Mouse (Mus musculus) liver, embryonic 16.5 days (tissue): ENCODE data around the gene Fgr. TPM values are rescaled to one million over a fixed set of nuclear protein-coding genes. Genes with fewer than 3 reads are reported as not detected.
A peak's percentile ranks its signal among the peaks of the same experiment; 100 is the strongest.

Source experiments
- ATAC-seq: fragments of 200-750 bp; cut with Nextera tagmentation; 2 replicates; pipeline ENCODE4 v1.8.0; 2017; ENCODE audit warnings: low read depth, mild to moderate bottlenecking, moderate number of reproducible peaks, moderate library complexity
- H3K27ac ChIP-seq: fragments of 300-500 bp; sonication (generic); 2 replicates; pipeline ENCODE4 v1.5.1; 2014; ENCODE audit warnings: mild to moderate bottlenecking, low read length
- H3K27me3 ChIP-seq: fragments of 300-500 bp; sonication (generic); 2 replicates; pipeline ENCODE4 v1.6.1; 2014; ENCODE audit warnings: low read depth, low read length, mixed read lengths; ENCODE audit not compliant: control insufficient read depth, insufficient read depth
- H3K36me3 ChIP-seq: fragments of 300-500 bp; sonication (generic); 2 replicates; pipeline ENCODE4 v1.6.1; 2014; ENCODE audit warnings: mild to moderate bottlenecking; ENCODE audit not compliant: control insufficient read depth, insufficient read depth
- H3K4me1 ChIP-seq: fragments of 300-500 bp; sonication (generic); 2 replicates; pipeline ENCODE4 v1.6.1; 2014; ENCODE audit warnings: low read depth, low read length, mixed read lengths; ENCODE audit not compliant: control insufficient read depth
- H3K4me2 ChIP-seq: fragments of 300-500 bp; sonication (generic); 2 replicates; pipeline ENCODE4 v1.6.1; 2014; ENCODE audit warnings: low read depth, low read length, mixed read lengths
- H3K4me3 ChIP-seq: fragments of 300-500 bp; sonication (generic); 2 replicates; pipeline ENCODE4 v1.5.1; 2014; ENCODE audit warnings: low read depth, mild to moderate bottlenecking, low read length
- H3K9ac ChIP-seq: fragments of 300-500 bp; sonication (generic); 2 replicates; pipeline ENCODE4 v1.6.1; 2014; ENCODE audit warnings: low read depth, low read length
- H3K9me3 ChIP-seq: fragments of 300-500 bp; sonication (generic); replicated peaks from 2 replicates; pipeline ENCODE4 v1.6.1; 2016; ENCODE audit warnings: low read length; ENCODE audit not compliant: control insufficient read depth
- WGBS: fragments of 180-500 bp; shearing (Covaris S2); extraction: QIAGEN DNeasy Blood & Tissue Kit; methylation state at CpG from one replicate; pipeline ENCODE4 v1.1.7; 2014; ENCODE audit not compliant: insufficient replicate concordance; 5-methylcytosine and 5-hydroxymethylcytosine counted together
- polyA plus RNA-seq: library from polyadenylated mRNA; unstranded; fragments of >200 nt; fragmentation: Nextera tagmentation; extraction: Ambion mirVana; gene quantifications from 2 replicates; pipeline ENCODE4 v1.2.1, GENCODE M21; 2015

Gene Fgr
- polyA plus RNA-seq, 1 experiment from 2014 or later = 3.2 TPM

DNA sequence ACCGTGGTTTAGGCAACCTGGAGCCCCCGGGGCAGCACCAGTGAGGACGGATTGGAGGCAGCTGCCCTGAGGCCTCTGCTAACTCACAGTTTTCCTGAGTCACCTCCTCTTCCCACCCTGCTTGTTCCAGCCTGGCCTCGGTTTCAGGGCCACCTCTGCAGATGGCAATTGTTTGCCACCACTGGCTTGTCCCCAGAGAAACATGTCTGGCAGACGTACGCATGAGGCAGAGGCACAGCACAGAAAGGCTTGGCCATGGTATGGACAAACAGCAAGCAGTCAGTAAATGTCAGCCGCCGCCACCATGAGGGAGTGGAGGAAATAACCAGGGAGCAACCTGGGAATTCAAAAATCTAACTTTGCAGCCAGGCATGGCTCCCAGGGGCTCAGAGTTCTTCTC lies 30.8 kb upstream of the Fgr start:
- H3K9ac ChIP-seq = no peak overlapping the region
- 0 out of 2 replicates have a peak, but pooled peaks cover 4% of the 10 kb centered on the region for H3K27me3 ChIP-seq
- H3K4me3 ChIP-seq = no peak overlapping the region
- 61% methylated on average over 8 of the region's 8 CpGs for WGBS
- no peaks in the 10 kb centered on the region for H3K36me3 ChIP-seq
- no peak overlapping the region for H3K4me2 ChIP-seq
- H3K4me1 ChIP-seq = peaks cover 13% of the 10 kb centered on the region
- no peaks in the 10 kb centered on the region for H3K9me3 ChIP-seq
- ATAC-seq = no peak
- H3K27ac ChIP-seq = no peak overlapping the region

DNA sequence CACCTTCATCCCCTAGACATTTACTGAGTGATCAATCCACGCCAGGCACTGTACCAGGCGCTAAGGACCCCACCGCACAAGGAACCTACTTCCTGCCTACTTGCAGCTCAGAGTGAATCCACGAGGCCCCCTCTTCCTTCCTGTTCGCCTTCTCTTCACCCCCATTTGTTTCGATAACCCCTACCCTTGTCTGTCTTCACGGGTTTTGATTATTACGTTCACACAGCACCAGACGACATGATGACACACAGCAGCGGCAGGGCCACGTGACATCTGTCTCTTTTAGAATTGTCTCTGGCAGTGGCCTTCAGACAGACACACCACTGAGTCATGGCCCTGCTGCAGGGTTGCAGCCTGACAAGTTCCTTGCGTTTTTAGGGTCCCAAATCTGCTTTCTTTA lies 29.8 kb upstream of the Fgr start:
- Histone ChIP-seq H3K27me3 (0 out of 2 replicates have a peak, but pooled peaks cover 4% of the 10 kb centered on the region), H3K4me1 (peaks cover 13% of the 10 kb centered on the region), H3K9me3 (no peaks in the 10 kb centered on the region), H3K9ac (no peak overlapping the region), H3K4me3 (no peak overlapping the region), H3K4me2 (no peak overlapping the region), H3K27ac (no peak overlapping the region), H3K36me3 (no peaks in the 10 kb centered on the region)
- 24% methylated on average over 12 of the region's 12 CpGs for WGBS
- ATAC-seq = no peak

DNA sequence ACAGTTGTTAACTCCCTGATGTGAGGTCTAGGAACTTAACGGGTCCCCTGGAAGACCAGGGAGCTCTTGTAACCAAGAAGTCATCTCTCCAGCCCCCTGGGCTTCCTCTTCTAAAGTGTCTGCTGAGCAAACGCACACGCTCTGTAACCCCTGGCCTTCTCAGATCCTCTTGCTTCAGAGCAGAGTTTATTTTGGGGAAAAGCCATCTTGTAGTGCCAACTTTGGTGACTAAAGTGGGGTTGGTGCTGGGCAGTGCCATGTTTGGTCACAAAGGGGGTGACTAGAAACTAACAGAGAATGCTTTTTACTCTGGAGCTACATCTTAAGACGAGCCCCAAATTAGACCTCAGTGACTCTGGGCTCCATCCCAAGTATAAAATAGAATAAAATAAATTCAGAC lies 29.1 kb upstream of the Fgr start:
- Histone ChIP-seq H3K4me1 (peaks cover 13% of the 10 kb centered on the region), H3K4me2 (no peak overlapping the region), H3K4me3 (no peak overlapping the region), H3K27ac (no peak overlapping the region), H3K36me3 (no peaks in the 10 kb centered on the region), H3K9me3 (no peaks in the 10 kb centered on the region), H3K9ac (no peak overlapping the region), H3K27me3 (0 out of 2 replicates have a peak, but pooled peaks cover 4% of the 10 kb centered on the region)
- WGBS = 50% methylated on average over 4 of the region's 4 CpGs
- ATAC-seq = no peak

DNA sequence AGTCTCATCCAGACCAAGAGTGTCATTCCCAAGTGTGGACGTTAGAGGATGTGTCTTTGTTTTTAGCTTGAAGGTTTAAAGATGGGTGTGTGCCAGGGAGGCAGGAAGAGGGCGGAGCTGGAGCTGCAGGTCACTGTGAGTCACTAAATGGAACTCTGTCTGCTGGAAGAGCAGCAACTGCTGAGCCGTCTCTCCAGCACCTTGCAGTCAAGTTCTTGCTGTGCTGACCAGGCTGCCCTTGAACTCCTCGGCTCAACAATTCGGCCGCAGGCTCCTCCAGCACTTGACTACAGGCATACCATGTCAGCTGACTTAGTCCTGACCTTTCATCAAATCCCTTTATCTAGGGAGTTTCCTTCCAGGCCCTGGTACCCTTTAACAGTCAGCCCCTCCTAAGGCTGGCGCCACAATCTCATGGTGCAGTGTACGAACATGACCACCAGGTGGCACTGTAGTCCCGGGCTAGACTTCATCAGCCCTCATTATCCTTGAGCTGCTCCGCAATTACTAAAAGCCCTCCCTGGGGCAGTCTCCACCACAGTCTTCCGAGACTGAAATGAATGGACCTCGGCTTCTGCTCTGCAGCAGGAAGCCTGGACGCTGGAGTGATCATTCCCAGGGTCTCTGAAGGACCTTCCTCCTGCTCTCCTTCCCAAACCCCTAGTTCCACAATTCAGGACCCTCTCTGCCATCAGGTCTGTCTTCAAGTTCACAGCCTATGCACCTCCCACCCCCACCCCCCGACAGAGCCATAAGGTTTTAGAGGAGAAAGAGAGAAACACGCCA lies 28.4 kb upstream of the Fgr start:
- peak overlapping the region; percentile 14 for H3K4me3 ChIP-seq

DNA sequence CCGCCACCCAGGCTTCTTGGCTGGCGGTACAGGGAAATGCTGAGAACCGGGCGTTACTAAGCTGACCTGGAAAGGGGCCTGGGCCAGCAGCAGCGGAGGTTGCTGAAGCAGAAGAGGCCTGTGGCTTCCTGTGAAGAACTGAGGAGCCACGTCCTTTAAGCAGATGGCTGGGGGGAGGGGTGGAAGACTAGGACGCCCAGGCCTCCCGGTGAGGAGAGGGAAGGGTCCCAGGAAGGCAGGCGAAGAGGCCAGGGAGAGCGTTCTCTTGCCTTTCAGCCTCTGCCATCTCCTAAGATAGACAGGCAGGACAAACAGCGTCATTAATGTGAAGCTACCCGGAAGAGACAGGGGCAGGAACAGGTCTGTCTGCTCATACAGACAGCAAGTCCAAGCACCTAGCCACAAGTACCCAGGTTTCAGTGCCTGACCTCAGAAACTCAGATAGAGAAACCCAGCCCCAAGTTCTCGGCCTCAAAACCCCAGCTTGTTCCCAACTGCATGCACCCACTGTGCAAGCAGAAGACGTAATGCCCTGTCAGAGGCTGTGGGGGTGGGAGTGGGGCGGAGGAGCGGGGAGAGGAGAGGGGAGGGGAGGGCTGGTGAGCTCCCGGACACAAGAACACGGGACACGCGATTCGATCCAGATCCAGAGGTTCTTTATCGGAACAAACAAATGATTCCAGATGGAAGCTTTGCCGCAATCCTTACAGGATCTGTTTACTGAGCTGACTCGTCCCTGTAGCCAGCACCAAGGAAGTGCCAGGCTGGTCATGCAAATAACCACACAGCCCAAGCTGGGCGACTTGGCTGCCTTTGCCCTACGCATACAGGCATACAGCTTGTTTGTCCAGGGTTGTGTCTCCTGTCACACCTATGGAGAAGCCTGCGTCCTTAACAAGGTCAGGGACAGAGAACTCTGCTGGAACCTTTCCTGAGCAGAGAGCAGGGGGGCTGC lies 27.6 kb upstream of the Fgr start:
- Histone ChIP-seq H3K9me3 (no peaks in the 10 kb centered on the region), H3K4me1 (peaks cover 21% of the 10 kb centered on the region), H3K27me3 (no peaks in the 10 kb centered on the region), H3K36me3 (no peaks in the 10 kb centered on the region), H3K9ac (peak overlapping the region; percentile 28), H3K4me3 (peak overlapping the region; percentile 14), H3K27ac (peak overlapping the region; percentile 74), H3K4me2 (peak overlapping the region; percentile 47)
- ATAC-seq = peak; percentile 47
- WGBS = 17% methylated on average over 27 of the region's 27 CpGs

More for the DNA sequence above, 28.4 kb upstream of the Fgr start:
- Histone ChIP-seq H3K9me3 (no peaks in the 10 kb centered on the region), H3K27ac (peak overlapping the region; percentile 74), H3K9ac (peak overlapping the region; percentile 28; the same call in 1 of the 2 replicates), H3K27me3 (0 out of 2 replicates have a peak, but pooled peaks cover 3% of the 10 kb centered on the region), H3K4me2 (peak overlapping the region; percentile 47), H3K36me3 (no peaks in the 10 kb centered on the region), H3K4me1 (peaks cover 20% of the 10 kb centered on the region)
- WGBS = 4% methylated on average over 15 of the region's 15 CpGs
- peak; percentile 67 for ATAC-seq

DNA sequence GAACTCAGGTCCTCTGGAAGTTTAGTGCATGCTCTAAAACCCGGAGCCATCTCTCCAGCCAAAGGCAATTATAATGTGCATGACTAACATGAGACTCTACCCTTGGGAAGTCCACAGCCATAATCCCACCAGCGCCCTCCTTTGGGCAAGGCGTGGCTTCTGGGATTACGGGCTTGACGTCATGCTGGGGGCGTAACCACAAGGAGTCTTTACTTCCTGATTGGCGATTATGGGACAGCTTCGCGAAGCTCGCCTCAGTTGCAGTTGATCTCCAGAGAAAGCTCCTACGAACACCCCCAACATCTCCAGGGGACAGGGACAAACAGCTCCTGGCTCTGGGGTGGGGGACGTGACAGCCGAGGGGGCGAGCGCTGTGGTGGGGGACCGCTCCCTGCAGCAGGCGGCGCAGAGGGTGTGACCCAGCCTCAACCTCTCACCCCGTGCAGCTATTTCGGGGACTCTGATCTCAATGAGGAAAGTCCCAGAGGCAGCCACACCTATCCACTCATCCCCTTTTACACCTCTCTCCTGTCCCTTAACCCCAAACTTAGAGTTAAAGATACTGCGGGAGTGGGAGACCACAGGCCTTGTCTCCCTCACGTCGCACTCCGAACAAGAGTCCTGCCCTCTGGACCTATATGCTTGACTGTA lies 23.9 kb upstream of the Fgr start:
- 0 out of 2 replicates have a peak overlapping the region, but pooled peaks have one; percentile 13 for H3K27ac ChIP-seq
- H3K4me2 ChIP-seq = no peak overlapping the region
- no peaks in the 10 kb centered on the region for H3K27me3 ChIP-seq
- peaks cover 21% of the 10 kb centered on the region for H3K4me1 ChIP-seq
- 0 out of 2 replicates have a peak overlapping the region, but pooled peaks have one; percentile 13 for H3K4me3 ChIP-seq
- WGBS = 51% methylated on average over 24 of the region's 24 CpGs
- no peaks in the 10 kb centered on the region for H3K9me3 ChIP-seq
- no peak overlapping the region; the same call in 1 of the 2 replicates for H3K9ac ChIP-seq
- H3K36me3 ChIP-seq = no peaks in the 10 kb centered on the region
- ATAC-seq = no peak

DNA sequence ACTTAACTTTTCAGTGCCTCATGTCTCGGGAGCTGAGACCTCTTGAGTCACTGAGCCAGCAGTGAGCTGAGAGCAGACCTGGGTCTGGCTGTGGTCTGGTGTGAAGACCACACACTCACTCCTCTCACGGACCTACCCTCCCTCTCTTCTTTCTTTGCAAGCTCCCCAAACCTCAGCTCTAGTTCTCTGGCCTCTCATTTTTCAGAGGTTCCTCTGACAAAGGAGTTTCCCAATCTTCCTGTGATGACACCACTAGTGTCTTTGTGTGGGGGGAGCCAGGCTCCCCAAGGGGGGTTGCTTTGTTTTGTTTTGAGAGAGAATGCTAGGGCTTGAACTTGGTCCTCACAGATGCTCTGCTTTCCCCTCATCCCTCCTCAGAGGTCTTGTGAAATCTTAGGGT lies 22.9 kb upstream of the Fgr start:
- ATAC-seq = no peak
- Histone ChIP-seq H3K4me3 (no peak overlapping the region), H3K9me3 (no peaks in the 10 kb centered on the region), H3K27ac (peak overlapping the region; percentile 15; the same call in 1 of the 2 replicates), H3K36me3 (no peaks in the 10 kb centered on the region), H3K4me2 (no peak overlapping the region), H3K4me1 (peaks cover 17% of the 10 kb centered on the region), H3K9ac (no peak overlapping the region), H3K27me3 (no peaks in the 10 kb centered on the region)
- WGBS = 19% methylated on average over 2 of the region's 2 CpGs

DNA sequence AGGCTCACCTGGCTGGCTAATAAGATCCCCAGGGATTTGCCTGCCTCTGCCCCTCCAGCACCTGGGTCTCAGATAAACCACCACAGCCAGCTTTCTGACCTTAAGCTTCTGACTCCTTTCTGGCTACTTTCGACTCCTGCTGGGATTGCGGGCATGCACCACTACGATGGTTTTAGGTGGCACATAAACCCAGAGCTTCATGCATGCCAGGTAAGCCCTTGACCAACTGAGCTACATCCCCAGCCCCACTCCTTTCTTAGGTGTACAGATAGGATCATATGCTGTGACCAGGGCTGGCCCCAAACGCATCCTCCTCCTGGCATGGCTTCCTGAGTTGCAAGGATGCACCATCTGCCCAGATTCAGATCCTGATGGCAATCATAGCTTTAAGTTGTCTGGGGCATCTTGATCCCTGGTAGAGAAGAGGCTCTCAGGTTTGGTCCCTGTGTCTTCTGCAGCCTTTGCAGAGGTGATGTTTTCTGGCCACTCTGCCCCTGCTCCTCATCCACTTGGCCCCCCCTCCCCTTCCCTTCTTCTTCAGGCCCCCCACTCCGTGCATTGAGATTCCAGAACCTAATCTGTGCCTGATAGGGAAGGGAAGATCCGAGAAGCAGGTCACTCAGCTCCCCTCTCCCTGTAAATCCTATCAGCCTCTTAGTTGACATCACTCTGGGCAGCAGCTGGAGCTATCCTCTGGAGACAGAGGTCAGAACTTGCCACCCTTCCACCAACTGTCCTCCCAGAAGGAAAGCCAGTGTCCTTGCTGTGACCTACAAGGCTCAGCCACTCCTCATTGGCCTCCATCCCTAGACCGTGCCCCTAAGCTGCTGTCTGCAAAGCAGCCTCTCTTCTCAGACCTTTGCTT lies 19.1 kb upstream of the Fgr start:
- Histone ChIP-seq H3K27me3 (no peaks in the 10 kb centered on the region), H3K9me3 (no peaks in the 10 kb centered on the region), H3K27ac (no peak overlapping the region), H3K36me3 (no peaks in the 10 kb centered on the region), H3K4me1 (peaks cover 12% of the 10 kb centered on the region), H3K4me2 (no peak overlapping the region), H3K9ac (no peak overlapping the region), H3K4me3 (no peak overlapping the region)
- no peak for ATAC-seq
- 55% methylated on average over 7 of the region's 7 CpGs for WGBS
